Mouse (Mus musculus): Measurements from ENCODE around the gene Ahnak. TPM values are rescaled to one million over a fixed set of nuclear protein-coding genes. Genes with fewer than 3 reads are reported as not detected.

Ahnak gene
- total and polyA plus RNA-seq, 2 experiments, result 1.2 to 10.9 TPM

GRCm38 (mm10) chr19:8982303-8983149 is 6.6 kb upstream of the Ahnak start:
- WGBS, result 80% methylated on average over 5 of the region's 5 CpGs
- H3K9ac ChIP-seq (ENCODE audit: low read depth, low read length), result no peak overlapping the region
- H3K27me3 ChIP-seq (ENCODE audit: control insufficient read depth, insufficient read depth, low read length), result no peaks in the 10 kb centered on the region
- H3K4me1 ChIP-seq (ENCODE audit: control insufficient read depth, insufficient read depth, low read length), result no peaks in the 10 kb centered on the region; the same call in 1 of the 2 replicates
- peaks cover 15% of the 10 kb centered on the region for H3K36me3 ChIP-seq (ENCODE audit: control insufficient read depth, insufficient read depth, low read length)
- no peak for DNase-seq (ENCODE audit: extremely low read depth, low read depth, low spot score)
- no peak overlapping the region for H3K4me3 ChIP-seq (ENCODE audit: insufficient read depth, low read depth, low read length)
- H3K27ac ChIP-seq (replicated peaks; ENCODE audit: insufficient read depth, low read depth, low read length), result no peak overlapping the region
- H3K79me2 ChIP-seq (ENCODE audit: control insufficient read depth, insufficient read depth, low read length), result no peaks in the 10 kb centered on the region
- TF ChIP-seq CTCF (IDR thresholded peaks at IDR 0.05; ENCODE audit: low read depth, low read length) (no peak), POLR2A (IDR thresholded peaks at IDR 0.05; ENCODE audit: extremely low read depth, insufficient read depth, low read length) (no peak)

- H3K27me3 ChIP-seq (ENCODE audit: control insufficient read depth, insufficient read depth, low read length), result no peaks in the 10 kb centered on the region
- no peak for TF ChIP-seq CTCF (IDR thresholded peaks at IDR 0.05; ENCODE audit: low read depth, low read length)
- TF ChIP-seq POLR2A (IDR thresholded peaks at IDR 0.05; ENCODE audit: extremely low read depth, insufficient read depth, low read length), result no peak
- H3K9ac ChIP-seq (ENCODE audit: low read depth, low read length), result no peak overlapping the region
- peaks cover 10% of the 10 kb centered on the region for H3K36me3 ChIP-seq (ENCODE audit: control insufficient read depth, insufficient read depth, low read length)
- no peaks in the 10 kb centered on the region; the same call in 1 of the 2 replicates for H3K4me1 ChIP-seq (ENCODE audit: control insufficient read depth, insufficient read depth, low read length)
- H3K4me3 ChIP-seq (ENCODE audit: insufficient read depth, low read depth, low read length), result no peak overlapping the region
- H3K27ac ChIP-seq (replicated peaks; ENCODE audit: insufficient read depth, low read depth, low read length), result no peak overlapping the region
- WGBS, result 58% methylated on average over 4 of the region's 4 CpGs
- no peak for DNase-seq (ENCODE audit: extremely low read depth, low read depth, low spot score)
- H3K79me2 ChIP-seq (ENCODE audit: control insufficient read depth, insufficient read depth, low read length), result no peaks in the 10 kb centered on the region
These were observed 5.9 kb upstream of the Ahnak start for GRCm38 (mm10) chr19:8983150-8983650.

- Histone ChIP-seq H3K9ac (ENCODE audit: low read depth, low read length) (no peak overlapping the region), H3K27ac (replicated peaks; ENCODE audit: insufficient read depth, low read depth, low read length) (no peak overlapping the region), H3K4me1 (ENCODE audit: control insufficient read depth, insufficient read depth, low read length) (peaks cover 3% of the 10 kb centered on the region; the same call in 1 of the 2 replicates), H3K4me3 (ENCODE audit: insufficient read depth, low read depth, low read length) (no peak overlapping the region), H3K79me2 (ENCODE audit: control insufficient read depth, insufficient read depth, low read length) (no peaks in the 10 kb centered on the region), H3K27me3 (ENCODE audit: control insufficient read depth, insufficient read depth, low read length) (no peaks in the 10 kb centered on the region), H3K36me3 (ENCODE audit: control insufficient read depth, insufficient read depth, low read length) (peaks cover 1% of the 10 kb centered on the region)
- DNase-seq (ENCODE audit: extremely low read depth, low read depth, low spot score), result no peak
- WGBS, result 53% methylated on average over 7 of the region's 7 CpGs
- no peak for TF ChIP-seq CTCF (IDR thresholded peaks at IDR 0.05; ENCODE audit: low read depth, low read length)
- no peak for TF ChIP-seq POLR2A (IDR thresholded peaks at IDR 0.05; ENCODE audit: extremely low read depth, insufficient read depth, low read length)
These were observed 4.7 kb upstream of the Ahnak start for GRCm38 (mm10) chr19:8984255-8984868.

- Histone ChIP-seq H3K4me1 (ENCODE audit: control insufficient read depth, insufficient read depth, low read length) (peaks cover 3% of the 10 kb centered on the region; the same call in 1 of the 2 replicates), H3K4me3 (ENCODE audit: insufficient read depth, low read depth, low read length) (no peak overlapping the region), H3K79me2 (ENCODE audit: control insufficient read depth, insufficient read depth, low read length) (no peaks in the 10 kb centered on the region), H3K9ac (ENCODE audit: low read depth, low read length) (no peak overlapping the region), H3K27me3 (ENCODE audit: control insufficient read depth, insufficient read depth, low read length) (no peaks in the 10 kb centered on the region), H3K36me3 (ENCODE audit: control insufficient read depth, insufficient read depth, low read length) (no peaks in the 10 kb centered on the region), H3K27ac (replicated peaks; ENCODE audit: insufficient read depth, low read depth, low read length) (no peak overlapping the region)
- peak; percentile 65 for DNase-seq (ENCODE audit: extremely low read depth, low read depth, low spot score)
- no peak for TF ChIP-seq CTCF (IDR thresholded peaks at IDR 0.05; ENCODE audit: low read depth, low read length)
- no peak for TF ChIP-seq POLR2A (IDR thresholded peaks at IDR 0.05; ENCODE audit: extremely low read depth, insufficient read depth, low read length)
- WGBS, result 17% methylated on average over 5 of the region's 5 CpGs
These were observed 3.2 kb upstream of the Ahnak start for GRCm38 (mm10) chr19:8985891-8986290.

DNA sequence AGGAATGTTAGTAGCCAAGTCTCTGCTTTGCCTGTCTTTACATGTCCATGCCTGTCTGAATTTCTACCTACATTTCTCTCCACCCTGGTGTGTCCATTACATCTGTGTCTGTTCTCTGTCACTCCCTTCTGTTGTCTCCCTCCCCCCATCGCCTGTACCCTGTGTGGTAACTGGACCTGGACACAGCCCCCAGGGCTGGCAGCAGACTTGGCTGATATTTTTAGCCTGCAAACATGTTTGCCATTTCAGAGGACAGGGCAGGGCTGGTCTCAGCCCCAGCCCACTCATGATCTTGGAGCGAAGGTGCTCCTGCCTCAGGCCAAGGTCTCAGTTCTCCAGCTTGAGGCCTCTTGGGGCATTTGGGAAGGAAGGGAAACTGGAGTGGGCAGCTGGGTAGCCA is 1.3 kb upstream of the Ahnak start:
- Histone ChIP-seq H3K27me3 (ENCODE audit: control insufficient read depth, insufficient read depth, low read length) (no peaks in the 10 kb centered on the region), H3K4me3 (ENCODE audit: insufficient read depth, low read depth, low read length) (no peak overlapping the region), H3K4me1 (ENCODE audit: control insufficient read depth, insufficient read depth, low read length) (peaks cover 3% of the 10 kb centered on the region; the same call in 1 of the 2 replicates), H3K9ac (ENCODE audit: low read depth, low read length) (no peak overlapping the region), H3K27ac (replicated peaks; ENCODE audit: insufficient read depth, low read depth, low read length) (no peak overlapping the region), H3K36me3 (ENCODE audit: control insufficient read depth, insufficient read depth, low read length) (no peaks in the 10 kb centered on the region), H3K79me2 (ENCODE audit: control insufficient read depth, insufficient read depth, low read length) (no peaks in the 10 kb centered on the region)
- DNase-seq (ENCODE audit: extremely low read depth, low read depth, low spot score), result no peak
- no peak for TF ChIP-seq POLR2A (IDR thresholded peaks at IDR 0.05; ENCODE audit: extremely low read depth, insufficient read depth, low read length)
- TF ChIP-seq CTCF (IDR thresholded peaks at IDR 0.05; ENCODE audit: low read depth, low read length), result no peak
- WGBS, result 37% methylated on average over 2 of the region's 2 CpGs
